Mouse (Mus musculus): Measurements from ENCODE around the gene Ydjc. TPM values are rescaled to one million over a fixed set of nuclear protein-coding genes. Genes with fewer than 3 reads are reported as not detected.
A peak's percentile ranks its signal among the peaks of the same experiment; 100 is the strongest.

Gene Ydjc
- polyA plus RNA-seq, 1 experiment from 2014 or later = 6.8 TPM

GRCm38 (mm10) chr16:17202549-17202948, 58.1 kb downstream of the Ydjc start, which contains the start of gene Ube2l3:
Gene Ube2l3 (minus strand): TSS chr16:17202649.
- WGBS = 91% methylated on average over 1 of the region's 1 CpGs
- Histone ChIP-seq H3K4me1 (ENCODE audit: control insufficient read depth, insufficient read depth, low read length) (peaks cover 13% of the 10 kb centered on the region), H3K9me3 (ENCODE audit: control insufficient read depth, low read length) (no peaks in the 10 kb centered on the region), H3K4me3 (ENCODE audit: low read depth, low read length) (peak within 1 kb of the TSS; percentile 79; the same call in 1 of the 2 replicates), H3K9ac (ENCODE audit: low read length) (peak within 1 kb of the TSS; percentile 95), H3K27ac (ENCODE audit: low read depth, low read length) (no peak within 1 kb of the TSS), H3K27me3 (ENCODE audit: control insufficient read depth, insufficient read depth, low read length) (no peaks in the 10 kb centered on the region), H3K36me3 (ENCODE audit: control insufficient read depth, insufficient read depth, low read length) (no peaks in the 10 kb centered on the region), H3K4me2 (no peak within 1 kb of the TSS; the same call in 1 of the 2 replicates)
- ATAC-seq (ENCODE audit: low FRiP score) (no peak), DNase-seq (ENCODE audit: low spot score, missing footprints) (no peak)

- Histone ChIP-seq H3K27ac (ENCODE audit: low read depth, low read length) (no peak overlapping the region), H3K9ac (ENCODE audit: low read length) (no peak overlapping the region), H3K4me1 (ENCODE audit: control insufficient read depth, insufficient read depth, low read length) (peaks cover 16% of the 10 kb centered on the region), H3K9me3 (ENCODE audit: control insufficient read depth, low read length) (no peaks in the 10 kb centered on the region), H3K4me2 (no peak overlapping the region), H3K4me3 (ENCODE audit: low read depth, low read length) (no peak overlapping the region), H3K27me3 (ENCODE audit: control insufficient read depth, insufficient read depth, low read length) (no peaks in the 10 kb centered on the region; the same call in 1 of the 2 replicates), H3K36me3 (ENCODE audit: control insufficient read depth, insufficient read depth, low read length) (no peaks in the 10 kb centered on the region)
- 5% methylated on average over 6 of the region's 6 CpGs for WGBS
- DNase-seq (ENCODE audit: low spot score, missing footprints) (no peak), ATAC-seq (ENCODE audit: low FRiP score) (no peak)
Observed at GRCm38 (mm10) chr16:17204990-17205389, 60.6 kb downstream of the Ydjc start.

DNA sequence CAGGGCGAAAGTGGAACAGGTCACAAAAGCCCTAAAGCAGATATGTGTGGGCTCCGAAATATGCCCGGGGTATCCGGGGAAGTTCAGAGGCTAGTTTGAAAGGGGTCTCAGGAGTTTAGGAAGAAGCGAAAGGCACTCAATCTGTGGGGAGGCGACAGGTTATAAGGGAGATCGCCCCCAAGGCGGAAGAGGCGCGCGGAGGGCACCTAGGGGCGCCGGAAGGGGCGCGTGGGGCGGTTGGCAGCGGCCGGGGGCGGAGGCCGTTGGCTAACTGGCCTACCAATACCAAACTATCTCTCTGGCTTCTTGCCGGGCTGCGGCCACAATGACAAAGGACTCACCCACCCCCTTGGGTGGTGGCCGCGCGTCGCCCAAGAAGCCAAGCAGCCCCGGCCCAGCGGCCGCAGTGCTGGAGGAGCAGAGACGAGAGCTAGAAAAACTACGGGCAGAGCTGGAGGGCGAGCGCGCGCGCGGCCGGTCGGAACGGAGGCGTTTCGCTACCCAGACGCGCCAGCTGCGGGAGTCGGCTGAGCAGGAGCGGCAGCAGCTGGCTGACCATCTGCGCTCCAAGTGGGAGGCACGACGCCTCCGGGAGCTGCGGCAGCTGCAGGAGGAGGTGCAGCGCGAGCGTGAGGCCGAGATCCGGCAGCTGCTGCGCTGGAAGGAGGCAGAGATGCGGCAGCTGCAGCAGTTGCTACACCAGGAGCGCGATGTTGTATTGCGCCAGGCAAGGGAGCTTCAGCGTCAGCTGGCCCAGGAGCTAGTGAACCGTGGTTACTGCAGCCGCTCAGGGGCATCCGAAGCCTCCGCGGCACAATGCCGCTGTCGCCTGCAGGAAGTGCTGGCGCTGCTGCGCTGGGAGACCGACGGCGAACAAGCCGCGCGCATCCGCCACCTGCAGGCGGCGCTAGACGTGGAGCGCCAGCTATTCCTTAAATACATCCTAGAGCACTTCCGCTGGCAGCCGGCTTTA, 64.3 kb downstream of the Ydjc start, which contains the start of gene Rimbp3:
TSS of gene Rimbp3 (plus strand) at position 215 of the 973 bp plus-strand sequence.
- Histone ChIP-seq H3K36me3 (ENCODE audit: control insufficient read depth, insufficient read depth, low read length) (no peaks in the 10 kb centered on the region), H3K9ac (ENCODE audit: low read length) (peak within 1 kb of the TSS; percentile 84), H3K4me1 (ENCODE audit: control insufficient read depth, insufficient read depth, low read length) (peaks cover 14% of the 10 kb centered on the region), H3K4me3 (ENCODE audit: low read depth, low read length) (peak within 1 kb of the TSS; percentile 54), H3K9me3 (ENCODE audit: control insufficient read depth, low read length) (no peaks in the 10 kb centered on the region), H3K27me3 (ENCODE audit: control insufficient read depth, insufficient read depth, low read length) (peaks cover 5% of the 10 kb centered on the region; the same call in 1 of the 2 replicates), H3K4me2 (peak within 1 kb of the TSS; percentile 97), H3K27ac (ENCODE audit: low read depth, low read length) (peak within 1 kb of the TSS; percentile 93)
- peak; percentile 87 for ATAC-seq (ENCODE audit: low FRiP score)
- peak; percentile 99 for DNase-seq (ENCODE audit: low spot score, missing footprints)
- under 1% methylated on average over 85 of the region's 85 CpGs for WGBS

DNA sequence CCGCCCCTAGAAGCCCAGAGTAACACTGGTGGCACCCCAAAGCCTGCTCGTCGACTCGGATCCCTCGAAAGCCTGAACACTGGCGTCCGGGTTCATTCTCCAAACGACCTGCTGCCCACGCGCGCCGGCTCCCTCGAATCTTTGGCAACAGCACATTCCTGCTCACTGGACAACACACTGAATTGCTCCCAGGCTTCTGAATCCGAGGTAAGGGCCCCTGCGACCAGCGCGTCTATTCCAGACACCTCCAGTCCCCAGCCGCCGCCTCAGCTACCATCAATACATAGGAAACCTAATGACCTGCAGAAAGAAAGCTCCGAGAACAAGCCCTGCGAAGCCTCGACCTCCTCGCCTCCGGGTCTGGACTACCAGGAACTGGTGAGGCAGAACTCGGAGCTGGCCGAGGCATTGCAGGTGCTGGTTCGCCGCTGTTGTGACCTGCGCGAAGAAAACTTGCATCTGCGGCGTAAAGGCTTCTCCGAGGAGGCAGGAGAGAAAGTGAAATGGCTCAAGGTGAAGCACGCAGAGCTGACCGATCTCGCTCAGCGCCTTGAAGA, 65.1 kb downstream of the Ydjc start:
- H3K4me1 ChIP-seq (ENCODE audit: control insufficient read depth, insufficient read depth, low read length) = peaks cover 14% of the 10 kb centered on the region
- 2% methylated on average over 37 of the region's 37 CpGs for WGBS
- H3K27me3 ChIP-seq (ENCODE audit: control insufficient read depth, insufficient read depth, low read length) = peaks cover 5% of the 10 kb centered on the region; the same call in 1 of the 2 replicates
- DNase-seq (ENCODE audit: low spot score, missing footprints) (no peak), ATAC-seq (ENCODE audit: low FRiP score) (peak; percentile 6; the same call in 1 of the 2 replicates)
- H3K9ac ChIP-seq (ENCODE audit: low read length) = peak overlapping the region; percentile 84
- H3K27ac ChIP-seq (ENCODE audit: low read depth, low read length) = peak overlapping the region; percentile 93
- peak overlapping the region; percentile 54 for H3K4me3 ChIP-seq (ENCODE audit: low read depth, low read length)
- no peaks in the 10 kb centered on the region for H3K9me3 ChIP-seq (ENCODE audit: control insufficient read depth, low read length)
- H3K4me2 ChIP-seq = peak overlapping the region; percentile 97
- no peaks in the 10 kb centered on the region for H3K36me3 ChIP-seq (ENCODE audit: control insufficient read depth, insufficient read depth, low read length)

MicroRNAs encoded within 50 kb of the gene (microRNA counts, 519-probe panel; counts per million panel counts)
- microRNA mmu-miR-130b (6,829 counts per million, percentile 91 among the panel's probes with 10 or more counts), microRNA mmu-miR-301b (4,312 counts per million, percentile 37 among the panel's probes with 10 or more counts)

Small RNA genes lying within 50 kb of the gene (microRNA-seq; reads per million reads assigned to microRNA genes)
- gene Mir130b (12,846 reads per million, percentile 97 among the genes with 10 or more reads in this experiment), gene Mir301b (309 reads per million, percentile 67 among the genes with 10 or more reads in this experiment)

Other genes starting within 250 kb of the Ydjc start
- 16.9 TPM in 2 replicates for gene Ppm1f, start 248.2 kb upstream of the Ydjc start, polyA plus RNA-seq (2014; fragmentation: Nextera tagmentation; extraction: Ambion mirVana)
- gene Mapk1, start 161.2 kb upstream of the Ydjc start, polyA plus RNA-seq (2014; fragmentation: Nextera tagmentation; extraction: Ambion mirVana) = 198 and 214 TPM in 2 replicates
- gene Ypel1, start 74.9 kb upstream of the Ydjc start, polyA plus RNA-seq (2014; fragmentation: Nextera tagmentation; extraction: Ambion mirVana) = 123 and 127 TPM in 2 replicates
- gene Ppil2, start 33.4 kb upstream of the Ydjc start, polyA plus RNA-seq (2014; fragmentation: Nextera tagmentation; extraction: Ambion mirVana) = 142 and 147 TPM in 2 replicates
- 94.9 and 108 TPM in 2 replicates for gene 2610318N02Rik, start 19.5 kb upstream of the Ydjc start, polyA plus RNA-seq (2014; fragmentation: Nextera tagmentation; extraction: Ambion mirVana)
- gene Sdf2l1, start 12.2 kb upstream of the Ydjc start, polyA plus RNA-seq (2014; fragmentation: Nextera tagmentation; extraction: Ambion mirVana) = 59.7 and 62.9 TPM in 2 replicates
- 0.40 and 0.41 TPM in 2 replicates for gene Ccdc116, start 2.6 kb downstream of the Ydjc start, polyA plus RNA-seq (2014; fragmentation: Nextera tagmentation; extraction: Ambion mirVana)
- 429 and 446 TPM in 2 replicates for gene Ube2l3, start 58.0 kb downstream of the Ydjc start, polyA plus RNA-seq (2014; fragmentation: Nextera tagmentation; extraction: Ambion mirVana)
- 1.2 and 1.7 TPM in 2 replicates for gene Rimbp3, start 64.0 kb downstream of the Ydjc start, polyA plus RNA-seq (2014; fragmentation: Nextera tagmentation; extraction: Ambion mirVana)
- gene Hic2, start 89.0 kb downstream of the Ydjc start, polyA plus RNA-seq (2014; fragmentation: Nextera tagmentation; extraction: Ambion mirVana) = 10.3 and 10.8 TPM in 2 replicates
- gene Tmem191c, start 131.5 kb downstream of the Ydjc start, polyA plus RNA-seq (2014; fragmentation: Nextera tagmentation; extraction: Ambion mirVana) = 6.8 and 7.4 TPM in 2 replicates
- gene Serpind1, start 186.8 kb downstream of the Ydjc start, polyA plus RNA-seq (2014; fragmentation: Nextera tagmentation; extraction: Ambion mirVana) = 0.22 and 0.28 TPM in 2 replicates

All from midbrain, embryonic 11.5 days (tissue).